Mouse (Mus musculus) heart, postnatal 36 days (tissue): ENCODE measurements around the gene Scarb1. TPM values are rescaled to one million over a fixed set of nuclear protein-coding genes. Genes with fewer than 3 reads are reported as not detected.
A peak's percentile ranks its signal among the peaks of the same experiment; 100 is the strongest.

Source experiments
- DNase-seq, 2 experiments: peaks; one replicate each; pipeline ENCODE4 v3.0.0; 2021 to 2022
- intact Hi-C: fragments of 180-260 bp; cut with DNase I; formaldehyde crosslinking; loops from one replicate; pipeline ENCODE4 v1.15.1; 2025
- total RNA-seq, 2 experiments: library from RNA; stranded (reverse); gene quantifications; 2 replicates each; pipeline ENCODE4 v1.2.3; 2021

Scarb1 gene
- total RNA-seq, 2 experiments from 2014 or later = 35.4 to 44.4 TPM

- intact Hi-C loops = no loop called here
- DNase-seq = peak; percentile 54 to 63
Observed at GRCm38 (mm10) chr5:125312970-125313597, 27.8 kb downstream of the Scarb1 start.

- intact Hi-C loops = no loop called here
- no peak for DNase-seq
Observed at GRCm38 (mm10) chr5:125310986-125311385, 29.9 kb downstream of the Scarb1 start.

GRCm38 (mm10) chr5:125309193-125309592 is 31.7 kb downstream of the Scarb1 start:
- intact Hi-C loops = no loop called here
- DNase-seq = no peak

GRCm38 (mm10) chr5:125306824-125307223 is 34.1 kb downstream of the Scarb1 start:
- intact Hi-C loops = no loop called here
- DNase-seq = no peak

GRCm38 (mm10) chr5:125306372-125306771 is 34.5 kb downstream of the Scarb1 start:
- no peak for DNase-seq
- intact Hi-C loops = no loop called here

GRCm38 (mm10) chr5:125305229-125306081 is 35.4 kb downstream of the Scarb1 start:
- intact Hi-C loops = no loop called here
- DNase-seq = no peak

DNA sequence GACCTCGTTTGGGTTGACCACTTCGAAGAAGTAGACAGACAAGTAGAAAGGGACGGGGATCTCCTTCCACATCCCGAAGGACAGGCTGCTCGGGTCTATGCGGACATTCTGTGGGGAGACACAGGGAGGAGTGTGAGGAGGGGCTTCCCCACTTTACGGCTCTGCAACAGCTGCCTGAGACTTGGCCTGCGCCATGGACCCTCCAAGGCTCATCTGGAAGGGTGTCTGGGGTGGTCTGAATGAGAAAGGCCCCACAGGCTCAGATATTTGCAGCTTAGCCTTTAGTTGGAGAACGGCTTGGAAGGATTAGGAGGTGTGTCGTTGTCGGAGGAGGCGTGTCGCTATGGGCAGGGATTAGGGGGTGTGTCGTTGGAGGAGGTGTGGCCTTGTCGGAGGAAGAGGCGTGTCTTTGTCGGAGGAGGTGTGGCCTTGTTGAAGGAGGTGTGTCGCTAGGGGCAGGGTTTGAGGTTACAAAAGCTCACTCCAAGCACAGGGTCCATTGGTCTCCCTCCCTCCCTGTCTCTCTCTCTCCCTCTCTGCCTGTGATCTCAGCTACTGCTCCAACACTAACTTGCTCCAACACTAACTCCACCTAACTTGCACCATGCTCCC is 36.5 kb downstream of the Scarb1 start:
- intact Hi-C loops = no loop called here
- no peak for DNase-seq

GRCm38 (mm10) chr5:125303055-125303454 is 37.8 kb downstream of the Scarb1 start:
- intact Hi-C loops = no loop called here
- DNase-seq = no peak

GRCm38 (mm10) chr5:125298234-125298633 is 42.7 kb downstream of the Scarb1 start:
- no peak for DNase-seq
- intact Hi-C loops = loop anchor here (2.0 kb wide), 1 partner anchor 33 kb away; no protein-coding TSS in a partner anchor

GRCm38 (mm10) chr5:125297171-125297570 is 43.7 kb downstream of the Scarb1 start:
- intact Hi-C loops = no loop called here
- DNase-seq = no peak

DNA sequence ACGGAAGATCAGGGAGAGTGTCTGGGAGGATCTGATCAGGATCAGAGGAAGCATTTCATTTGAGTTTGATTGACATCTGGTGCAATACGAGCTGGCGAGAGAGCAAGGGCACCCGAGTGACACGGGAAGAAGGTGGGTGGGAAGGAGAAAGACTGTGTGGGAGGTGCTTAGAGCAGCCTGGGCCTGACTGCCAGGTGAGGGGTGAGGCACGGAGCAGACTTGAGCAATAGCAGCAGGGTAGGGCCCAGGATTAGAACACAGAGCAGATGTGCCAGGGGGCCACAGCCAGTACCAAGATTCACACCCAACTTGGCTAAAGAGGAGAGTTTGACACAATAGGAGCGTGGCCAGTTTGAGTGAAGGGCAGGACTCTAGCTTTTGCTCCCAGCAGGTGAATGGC is 47.9 kb downstream of the Scarb1 start:
- no peak for DNase-seq
- intact Hi-C loops = no loop called here

- intact Hi-C loops = no loop called here
- no peak for DNase-seq
Observed at GRCm38 (mm10) chr5:125291895-125292294, 49.0 kb downstream of the Scarb1 start.

- DNase-seq = no peak
- intact Hi-C loops = no loop called here
Observed at GRCm38 (mm10) chr5:125291387-125291786, 49.5 kb downstream of the Scarb1 start.

DNA sequence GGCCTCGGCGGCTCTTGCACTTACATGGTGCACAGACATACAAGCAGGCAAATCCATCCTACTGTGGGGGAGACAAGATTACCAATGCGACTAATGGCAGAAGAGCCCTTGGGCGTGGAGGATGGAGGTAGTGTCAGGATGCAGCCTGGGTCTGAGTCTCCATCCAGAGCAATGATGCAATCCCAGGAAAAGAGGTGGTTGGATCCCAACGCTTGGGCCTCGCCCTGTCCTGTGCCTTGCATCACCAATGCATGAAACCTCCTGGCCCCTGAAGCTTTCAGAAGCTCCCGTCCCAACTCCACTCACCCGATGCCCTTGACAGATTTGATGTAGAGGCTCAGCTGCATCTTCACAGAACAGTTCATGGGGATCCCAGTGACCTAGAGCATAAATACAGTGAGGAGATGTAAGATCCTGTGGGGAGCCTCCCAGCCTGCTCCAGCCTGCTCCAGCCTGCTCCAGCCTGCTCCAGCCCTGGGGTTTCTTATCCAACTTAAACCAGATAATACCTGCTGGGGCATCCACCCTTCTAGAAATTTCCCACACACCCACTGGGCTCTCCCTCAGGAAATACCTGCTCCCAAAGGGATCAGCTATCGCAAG is 53.7 kb downstream of the Scarb1 start:
- no peak for DNase-seq
- intact Hi-C loops = no loop called here

- intact Hi-C loops = no loop called here
- no peak for DNase-seq
Observed at GRCm38 (mm10) chr5:125286090-125286489, 54.8 kb downstream of the Scarb1 start.

- DNase-seq = peak; percentile 44 to 54
- intact Hi-C loops = no loop called here
Observed at GRCm38 (mm10) chr5:125283748-125284640, 56.9 kb downstream of the Scarb1 start.

DNA sequence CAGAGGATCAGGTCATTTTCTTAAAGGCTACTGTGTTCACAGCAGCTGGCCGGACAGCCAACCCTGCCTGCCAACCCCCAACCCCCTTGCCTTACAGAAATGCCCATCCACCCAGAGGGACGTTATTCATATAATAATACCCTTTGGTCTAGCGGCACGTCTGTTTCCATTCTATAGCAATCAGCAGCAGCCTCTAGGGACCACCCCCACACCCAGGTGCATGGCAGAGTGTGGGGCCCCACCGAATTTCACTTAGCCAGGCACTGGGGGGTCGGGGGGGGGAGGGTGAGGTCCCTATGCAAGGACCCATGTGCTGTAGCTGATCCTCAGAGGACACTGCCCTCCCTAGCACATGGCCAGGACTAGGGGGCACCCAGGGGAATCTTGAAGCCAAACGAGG is 61.7 kb downstream of the Scarb1 start:
- DNase-seq = no peak
- intact Hi-C loops = no loop called here

DNA sequence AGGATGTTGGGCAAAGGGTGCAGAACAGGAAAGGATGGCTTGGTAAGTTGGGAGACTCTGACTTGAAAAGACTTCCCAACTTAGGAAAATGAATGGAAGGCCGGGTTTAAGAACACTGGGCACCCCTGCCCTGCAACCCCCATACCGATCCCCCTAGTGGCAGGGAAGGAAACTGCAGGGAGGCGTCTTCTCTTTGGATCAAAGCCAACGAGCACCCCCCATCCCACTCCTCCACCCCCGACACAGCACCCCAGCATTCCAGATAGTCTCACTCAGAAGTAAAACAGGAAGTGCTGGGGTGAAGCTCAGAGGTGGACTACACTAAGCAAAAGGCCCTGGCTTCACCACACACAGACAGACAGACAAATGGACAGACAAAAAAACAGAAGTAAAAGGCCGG is 62.6 kb downstream of the Scarb1 start:
- DNase-seq = peak in 1 of 2 experiments; percentile 31
- intact Hi-C loops = no loop called here

DNA sequence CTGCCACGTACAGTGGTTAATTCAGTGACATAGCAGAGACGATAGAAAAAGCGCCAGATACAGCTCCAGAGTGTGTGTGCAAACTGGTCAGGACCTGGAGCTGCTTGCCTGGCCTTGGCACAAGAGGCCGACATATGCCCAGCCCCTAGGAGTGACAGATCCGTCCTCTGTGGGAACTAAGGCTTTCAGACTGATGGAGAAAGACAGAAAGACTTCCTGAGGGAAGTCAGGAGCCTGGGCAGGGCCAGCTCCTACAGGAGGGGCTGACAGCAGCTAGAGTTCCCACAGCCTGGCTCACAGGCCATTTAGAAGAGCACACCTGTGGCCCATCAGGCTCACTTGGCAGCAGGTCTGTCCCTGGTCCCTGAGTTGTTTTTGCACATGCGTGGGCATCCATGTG is 63.6 kb downstream of the Scarb1 start:
- no peak for DNase-seq
- intact Hi-C loops = no loop called here

- DNase-seq = no peak
- intact Hi-C loops = no loop called here
Observed at GRCm38 (mm10) chr5:125276765-125277164, 64.1 kb downstream of the Scarb1 start.
